Mouse (Mus musculus): Measurements from ENCODE around the gene Pecam1. TPM values are rescaled to one million over a fixed set of nuclear protein-coding genes. Genes with fewer than 3 reads are reported as not detected.
"Not testable (repeated sequence)": the region's sequence is repeated elsewhere in the genome, so short reads cannot be mapped to it uniquely, and the experiment has no call there.

The Pecam1 gene
- polyA plus RNA-seq, 1 experiment from 2014 or later, result 26.0 TPM

DNA sequence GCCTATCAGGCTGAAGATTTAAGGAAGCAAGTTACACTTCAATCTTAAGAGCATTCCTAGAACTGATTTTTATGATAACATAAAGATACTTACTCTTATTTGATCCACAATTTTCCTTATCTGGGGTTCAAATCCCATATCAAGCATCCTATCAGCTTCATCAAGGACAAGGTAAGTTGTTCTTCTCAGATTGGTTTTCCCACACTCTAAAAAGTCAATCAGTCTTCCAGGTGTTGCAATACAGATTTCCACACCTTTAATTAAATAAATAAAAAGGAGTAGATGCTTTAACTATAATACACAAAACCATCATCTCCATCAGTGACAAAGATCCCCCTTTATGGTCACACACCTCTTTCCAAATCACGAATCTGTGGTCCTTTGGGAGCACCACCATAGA, 34.6 kb upstream of the Pecam1 start:
- no peak overlapping the region for H3K9ac ChIP-seq (ENCODE audit: low read length)
- no peaks in the 10 kb centered on the region for H3K9me3 ChIP-seq (ENCODE audit: control insufficient read depth, low read length)
- 86% methylated on average over 1 of the region's 1 CpGs for WGBS
- no peak overlapping the region for H3K27ac ChIP-seq (replicated peaks; ENCODE audit: low read depth, low read length)
- no peak for DNase-seq (ENCODE audit: low spot score)
- H3K36me3 ChIP-seq (ENCODE audit: control insufficient read depth, insufficient read depth, low read length), result peaks cover 21% of the 10 kb centered on the region
- ATAC-seq (ENCODE audit: insufficient number of reproducible peaks, low FRiP score, low TSS enrichment, low read depth), result no peak
- no peaks in the 10 kb centered on the region for H3K27me3 ChIP-seq (ENCODE audit: control insufficient read depth, insufficient read depth, low read length)
- no peaks in the 10 kb centered on the region for H3K4me1 ChIP-seq (ENCODE audit: control insufficient read depth, insufficient read depth, low read length)
- no peak overlapping the region for H3K4me2 ChIP-seq (ENCODE audit: low read depth, severe bottlenecking)
- H3K4me3 ChIP-seq (ENCODE audit: low read depth, low read length), result no peak overlapping the region

DNA sequence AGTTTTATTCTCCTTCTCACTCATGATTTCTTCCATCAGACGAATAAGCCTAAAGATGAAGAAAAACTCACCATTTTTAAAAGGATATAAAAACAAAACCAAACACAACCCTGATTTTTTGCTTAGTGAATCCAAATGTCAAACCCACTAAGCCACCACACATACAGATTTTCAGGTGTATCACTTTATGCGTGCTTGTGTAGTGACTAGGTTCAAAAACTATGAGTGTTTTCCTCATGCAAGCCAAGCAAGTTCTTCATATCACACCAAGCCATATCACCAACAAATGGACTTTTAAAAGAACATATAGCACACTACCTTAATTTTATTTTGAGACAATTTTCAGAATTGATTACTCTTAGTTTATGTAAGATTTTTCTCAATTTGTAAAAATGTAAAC, 34.0 kb upstream of the Pecam1 start:
- Histone ChIP-seq H3K27me3 (ENCODE audit: control insufficient read depth, insufficient read depth, low read length) (no peaks in the 10 kb centered on the region), H3K9me3 (ENCODE audit: control insufficient read depth, low read length) (no peaks in the 10 kb centered on the region), H3K4me2 (ENCODE audit: low read depth, severe bottlenecking) (no peak overlapping the region), H3K9ac (ENCODE audit: low read length) (no peak overlapping the region), H3K4me1 (ENCODE audit: control insufficient read depth, insufficient read depth, low read length) (no peaks in the 10 kb centered on the region), H3K36me3 (ENCODE audit: control insufficient read depth, insufficient read depth, low read length) (peaks cover 21% of the 10 kb centered on the region), H3K27ac (replicated peaks; ENCODE audit: low read depth, low read length) (no peak overlapping the region), H3K4me3 (ENCODE audit: low read depth, low read length) (no peak overlapping the region)
- DNase-seq (ENCODE audit: low spot score), result no peak
- ATAC-seq (ENCODE audit: insufficient number of reproducible peaks, low FRiP score, low TSS enrichment, low read depth), result no peak
- WGBS, result 92% methylated on average over 2 of the region's 2 CpGs

DNA sequence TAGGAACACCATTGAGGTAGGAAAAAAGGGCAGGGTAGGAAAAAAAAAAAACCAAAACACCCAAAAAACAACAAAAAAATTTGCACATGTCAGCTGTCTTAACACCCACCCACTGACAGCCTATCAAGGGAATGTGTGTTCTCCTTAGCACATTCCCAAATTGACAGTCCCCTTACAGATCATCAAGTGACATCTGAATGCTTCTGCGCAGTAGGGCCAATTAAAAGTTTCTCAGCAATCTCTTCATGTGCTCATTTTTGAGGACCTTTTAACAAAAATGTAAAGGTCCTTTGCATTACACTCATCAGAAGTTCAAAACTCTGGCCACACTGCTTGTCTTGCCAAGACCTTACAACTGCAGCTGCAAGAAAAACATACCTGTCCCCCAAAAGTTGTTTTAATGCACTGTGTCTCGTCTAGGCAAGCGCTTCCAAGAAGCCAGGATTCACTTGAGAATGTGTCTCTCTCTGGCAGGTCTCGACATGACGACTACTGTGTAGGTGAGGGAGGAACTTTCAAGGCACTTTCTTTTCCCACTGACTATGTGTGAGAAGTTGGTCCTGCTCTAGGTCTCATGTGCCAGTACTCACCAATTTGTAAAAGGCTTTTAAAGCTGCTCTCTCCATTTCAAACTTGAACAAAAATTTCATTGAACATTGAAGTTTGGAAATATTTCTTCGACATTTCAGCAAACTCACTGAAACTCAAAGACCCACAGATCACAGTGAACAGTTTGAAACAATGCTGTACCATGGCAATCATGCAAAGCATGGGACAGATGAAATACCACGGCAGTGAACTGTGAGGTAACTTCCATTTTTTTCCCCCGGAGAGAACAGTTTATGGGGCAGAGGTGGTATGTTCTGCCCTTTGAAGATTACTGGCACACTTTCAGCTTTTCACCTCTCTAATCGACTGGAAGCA, 32.7 kb upstream of the Pecam1 start:
- Histone ChIP-seq H3K4me3 (ENCODE audit: low read depth, low read length) (no peak overlapping the region), H3K27me3 (ENCODE audit: control insufficient read depth, insufficient read depth, low read length) (no peaks in the 10 kb centered on the region), H3K9ac (ENCODE audit: low read length) (no peak overlapping the region), H3K9me3 (ENCODE audit: control insufficient read depth, low read length) (no peaks in the 10 kb centered on the region), H3K36me3 (ENCODE audit: control insufficient read depth, insufficient read depth, low read length) (peaks cover 21% of the 10 kb centered on the region), H3K4me1 (ENCODE audit: control insufficient read depth, insufficient read depth, low read length) (no peaks in the 10 kb centered on the region), H3K27ac (replicated peaks; ENCODE audit: low read depth, low read length) (no peak overlapping the region), H3K4me2 (ENCODE audit: low read depth, severe bottlenecking) (no peak overlapping the region)
- ATAC-seq (ENCODE audit: insufficient number of reproducible peaks, low FRiP score, low TSS enrichment, low read depth) (no peak), DNase-seq (ENCODE audit: low spot score) (no peak)
- 83% methylated on average over 9 of the region's 9 CpGs for WGBS

DNA sequence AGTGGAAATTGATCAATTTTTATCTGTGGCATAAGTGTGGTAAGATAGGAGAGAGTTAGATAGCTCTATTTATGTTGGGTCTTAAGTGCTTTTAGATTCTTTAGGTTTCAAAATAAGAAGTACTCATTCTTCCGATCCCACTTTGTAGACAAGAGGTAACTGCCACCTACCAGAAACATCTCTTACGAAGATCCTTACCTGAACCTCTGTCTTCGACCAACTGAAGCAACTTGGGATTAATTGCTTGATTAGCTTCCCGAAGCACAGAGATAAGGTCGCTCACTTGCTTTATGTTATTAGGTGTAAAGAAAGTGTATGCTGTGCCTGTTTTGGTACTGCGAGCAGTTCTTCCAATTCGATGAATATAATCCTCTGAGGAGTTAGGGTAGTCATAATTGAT, 31.8 kb upstream of the Pecam1 start:
- H3K36me3 ChIP-seq (ENCODE audit: control insufficient read depth, insufficient read depth, low read length), result peaks cover 21% of the 10 kb centered on the region
- WGBS, result 89% methylated on average over 7 of the region's 7 CpGs
- ATAC-seq (ENCODE audit: insufficient number of reproducible peaks, low FRiP score, low TSS enrichment, low read depth), result not testable (repeated sequence)

DNA sequence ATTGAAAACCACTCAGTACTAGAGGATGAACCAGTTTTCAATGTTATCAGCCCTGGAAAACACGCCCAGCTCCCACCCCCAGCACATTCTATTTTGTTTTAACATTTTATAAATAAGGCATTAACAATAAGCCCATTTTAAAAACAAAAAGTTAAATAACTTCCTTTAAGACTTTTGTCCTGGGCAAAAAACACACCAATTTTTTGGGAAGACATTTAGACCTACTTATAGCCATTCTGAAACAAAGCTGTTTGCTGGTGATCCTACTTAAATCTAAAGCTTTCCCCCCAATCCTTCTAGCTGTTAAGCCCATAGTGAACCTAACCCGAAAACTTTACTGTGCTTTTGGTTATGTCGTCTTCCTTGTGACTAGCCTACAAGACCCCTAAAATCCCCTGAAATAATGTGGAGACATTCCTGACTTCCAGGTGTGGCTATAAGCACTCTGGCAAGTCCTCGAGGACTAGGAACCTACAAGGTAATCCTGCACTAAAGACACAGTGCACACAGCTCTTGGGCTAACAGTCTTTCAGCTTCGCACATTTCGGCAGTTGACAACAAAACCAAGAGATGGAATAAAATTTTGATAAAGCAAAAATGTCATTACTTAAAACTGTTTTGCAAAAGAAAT, 30.3 kb upstream of the Pecam1 start:
- no peak for ATAC-seq (ENCODE audit: insufficient number of reproducible peaks, low FRiP score, low TSS enrichment, low read depth)
- H3K9ac ChIP-seq (ENCODE audit: low read length), result no peak overlapping the region
- H3K4me3 ChIP-seq (ENCODE audit: low read depth, low read length), result no peak overlapping the region
- no peaks in the 10 kb centered on the region for H3K9me3 ChIP-seq (ENCODE audit: control insufficient read depth, low read length)
- 77% methylated on average over 6 of the region's 6 CpGs for WGBS
- no peaks in the 10 kb centered on the region for H3K27me3 ChIP-seq (ENCODE audit: control insufficient read depth, insufficient read depth, low read length)
- no peak overlapping the region for H3K4me2 ChIP-seq (ENCODE audit: low read depth, severe bottlenecking)
- no peak overlapping the region for H3K27ac ChIP-seq (replicated peaks; ENCODE audit: low read depth, low read length)
- DNase-seq (ENCODE audit: low spot score), result no peak
- H3K4me1 ChIP-seq (ENCODE audit: control insufficient read depth, insufficient read depth, low read length), result no peaks in the 10 kb centered on the region
- peaks cover 21% of the 10 kb centered on the region for H3K36me3 ChIP-seq (ENCODE audit: control insufficient read depth, insufficient read depth, low read length)

More for the DNA sequence above, 31.8 kb upstream of the Pecam1 start:
- H3K27me3 ChIP-seq (ENCODE audit: control insufficient read depth, insufficient read depth, low read length); DNase-seq (ENCODE audit: low spot score); H3K9me3 ChIP-seq (ENCODE audit: control insufficient read depth, low read length); H3K9ac ChIP-seq (ENCODE audit: low read length); H3K4me1 ChIP-seq (ENCODE audit: control insufficient read depth, insufficient read depth, low read length); H3K27ac ChIP-seq (replicated peaks; ENCODE audit: low read depth, low read length); H3K4me2 ChIP-seq (ENCODE audit: low read depth, severe bottlenecking); H3K4me3 ChIP-seq (ENCODE audit: low read depth, low read length): not testable (repeated sequence)

DNA sequence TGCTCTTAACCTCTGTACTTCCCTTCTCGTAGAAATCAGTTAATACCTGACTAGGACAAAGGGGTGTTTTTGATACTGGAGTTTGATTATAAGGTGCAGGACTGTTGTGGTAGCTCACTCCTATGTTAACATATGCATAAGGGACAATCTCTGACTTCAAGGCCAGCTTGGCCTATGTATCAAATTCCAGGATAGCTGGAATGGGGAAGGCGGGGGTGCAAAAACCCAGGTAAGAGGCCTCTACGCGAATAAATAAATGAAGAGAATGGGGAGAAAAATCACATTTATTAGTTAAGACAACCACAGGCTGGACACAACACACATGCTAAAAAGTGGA, 29.6 kb upstream of the Pecam1 start:
- Histone ChIP-seq H3K9ac (ENCODE audit: low read length) (no peak overlapping the region), H3K27me3 (ENCODE audit: control insufficient read depth, insufficient read depth, low read length) (no peaks in the 10 kb centered on the region), H3K27ac (replicated peaks; ENCODE audit: low read depth, low read length) (peak overlapping the region; percentile 61; the same call in 1 of the 2 replicates), H3K4me1 (ENCODE audit: control insufficient read depth, insufficient read depth, low read length) (no peaks in the 10 kb centered on the region), H3K36me3 (ENCODE audit: control insufficient read depth, insufficient read depth, low read length) (peaks cover 21% of the 10 kb centered on the region), H3K4me3 (ENCODE audit: low read depth, low read length) (0 out of 2 replicates have a peak overlapping the region, but pooled peaks have one; percentile 83), H3K4me2 (ENCODE audit: low read depth, severe bottlenecking) (peak overlapping the region; percentile 78; the same call in 1 of the 2 replicates), H3K9me3 (ENCODE audit: control insufficient read depth, low read length) (no peaks in the 10 kb centered on the region)
- 71% methylated on average over 4 of the region's 4 CpGs for WGBS
- no peak for DNase-seq (ENCODE audit: low spot score)
- ATAC-seq (ENCODE audit: insufficient number of reproducible peaks, low FRiP score, low TSS enrichment, low read depth), result no peak

DNA sequence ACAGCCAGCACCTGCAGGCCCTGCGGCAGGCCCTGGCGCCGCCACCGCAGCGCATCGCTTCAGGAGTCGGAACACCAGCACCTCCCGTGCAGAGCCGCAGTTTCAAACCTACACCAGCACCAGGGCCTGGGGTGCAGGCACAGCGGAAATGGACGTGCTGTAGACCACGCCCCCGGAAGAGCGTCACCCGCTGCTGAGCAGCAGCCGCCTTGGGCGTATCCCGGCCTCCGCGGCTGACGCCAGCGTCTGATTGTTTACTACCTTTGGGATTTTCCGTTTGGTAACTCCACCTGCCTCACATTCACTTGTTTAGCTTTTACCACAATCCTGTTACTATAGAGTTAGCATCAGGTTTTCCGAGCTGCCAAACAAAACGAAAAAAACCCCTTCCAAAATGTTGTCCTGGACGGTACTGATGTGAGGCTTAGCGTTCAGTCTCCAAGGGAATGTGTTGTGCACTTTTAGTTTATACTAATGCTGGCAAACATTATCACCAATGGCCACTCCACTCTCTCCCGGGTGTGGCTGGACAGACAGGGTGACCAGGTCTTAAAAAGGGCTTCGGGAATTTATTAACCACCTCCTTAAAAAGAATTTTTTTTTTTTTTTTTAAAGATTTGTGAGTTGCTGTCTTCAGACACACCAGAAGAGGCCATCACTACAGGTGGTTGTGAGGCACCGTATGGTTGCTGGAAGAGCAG, 29.1 kb upstream of the Pecam1 start, which contains the start of gene Polg2:
TSS of gene Polg2 (minus strand) at position 150 of the 701 bp plus-strand sequence.
- 2% methylated on average over 30 of the region's 30 CpGs for WGBS
- DNase-seq (ENCODE audit: low spot score), result peak; percentile 93
- Histone ChIP-seq H3K4me1 (ENCODE audit: control insufficient read depth, insufficient read depth, low read length) (no peaks in the 10 kb centered on the region), H3K36me3 (ENCODE audit: control insufficient read depth, insufficient read depth, low read length) (peaks cover 25% of the 10 kb centered on the region), H3K4me2 (ENCODE audit: low read depth, severe bottlenecking) (peak within 1 kb of the TSS; percentile 78), H3K27ac (replicated peaks; ENCODE audit: low read depth, low read length) (peak within 1 kb of the TSS; percentile 87), H3K4me3 (ENCODE audit: low read depth, low read length) (peak within 1 kb of the TSS; percentile 83), H3K9me3 (ENCODE audit: control insufficient read depth, low read length) (no peaks in the 10 kb centered on the region), H3K9ac (ENCODE audit: low read length) (peak within 1 kb of the TSS; percentile 88), H3K27me3 (ENCODE audit: control insufficient read depth, insufficient read depth, low read length) (no peaks in the 10 kb centered on the region)
- ATAC-seq (ENCODE audit: insufficient number of reproducible peaks, low FRiP score, low TSS enrichment, low read depth), result peak; percentile 98
